Mouse (Mus musculus) Patski (cell line): ENCODE results near the gene L3mbtl2. TPM values are rescaled to one million over a fixed set of nuclear protein-coding genes. Genes with fewer than 3 reads are reported as not detected.
A peak's percentile ranks its signal among the peaks of the same experiment; 100 is the strongest.
"Not testable (repeated sequence)": the region's sequence is repeated elsewhere in the genome, so short reads cannot be mapped to it uniquely, and the experiment has no call there.

ENCODE experiments used
- ATAC-seq: fragments of 100-300 bp; one replicate; pipeline ENCODE4 v1.8.0; 2021
- CTCF ChIA-PET: fragments of 350-600 bp; sonication (Branson Sonifier 250); formaldehyde crosslinking; loops from one replicate; lab custom pipeline; 2022; ENCODE audit warnings: inconsistent platforms; lab: Charles Lee
- POLR2A ChIA-PET: fragments of 350-600 bp; sonication (Branson Sonifier 250); formaldehyde crosslinking; loops from one replicate; lab custom pipeline; 2022; ENCODE audit warnings: antibody characterized with exemption, inconsistent platforms; lab: Charles Lee
- DNase-seq: peaks from one replicate; pipeline ENCODE4 v3.0.0-alpha.2; 2011; ENCODE audit warnings: low read depth, low spot score
- H3K27me3 ChIP-seq: fragments of 371-371 bp; one replicate; pipeline ENCODE4 v1.5.1; 2021
- CTCF ChIP-seq: fragments of 100-300 bp; IDR thresholded peaks from one replicate; pipeline ENCODE4 v1.5.1; 2021
- in situ Hi-C: fragments of 300-500 bp; cut with MboI; formaldehyde crosslinking; loops from 3 replicates; pipeline ENCODE4 v1.11.1; 2018; ENCODE audit warnings: low pct_unique_long_range_greater_than_20kb, mixed read lengths
- polyA plus RNA-seq: library from polyadenylated mRNA; unstranded; gene quantifications from one replicate; pipeline ENCODE4 v1.2.3, GENCODE M21; 2021

The L3mbtl2 gene
- polyA plus RNA-seq, 1 experiment from 2014 or later, result 24.2 TPM

DNA sequence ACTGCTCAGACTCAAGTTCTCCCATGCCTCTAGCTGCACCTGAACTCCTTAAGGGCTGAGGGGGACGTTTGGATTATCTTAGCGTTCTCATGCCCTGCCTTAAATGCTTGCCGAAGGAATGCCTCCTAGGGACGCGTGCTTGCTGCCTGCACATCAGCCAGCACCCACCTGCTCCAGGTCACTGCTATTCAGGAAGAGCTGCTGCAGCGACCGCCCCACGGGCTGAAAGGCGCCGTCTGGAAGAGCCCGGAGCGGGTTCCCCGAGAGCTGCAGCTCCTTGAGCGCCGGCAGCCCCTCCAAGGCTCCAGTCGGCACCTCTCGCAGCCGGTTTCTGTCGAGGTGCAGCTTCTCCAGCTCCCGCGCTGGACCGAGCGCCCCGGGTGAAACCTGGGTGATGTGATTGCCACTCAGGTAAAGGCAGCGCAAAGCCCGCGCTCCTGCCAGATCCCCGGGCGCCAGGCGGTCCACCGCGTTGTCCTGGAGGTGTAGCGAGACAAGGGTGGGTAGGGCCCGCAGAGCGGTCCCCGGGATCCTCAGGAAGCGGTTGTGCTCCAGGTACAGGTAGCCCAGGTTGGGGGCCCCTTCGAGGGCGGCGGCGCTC is 29.8 kb downstream of the L3mbtl2 start:
- H3K27me3 ChIP-seq, result no peaks in the 10 kb centered on the region
- no peak for TF ChIP-seq CTCF
- in situ Hi-C loops, result no loop called here
- CTCF ChIA-PET, result interaction anchor here (1.0 to 1.7 kb wide), 7 partner anchors 10 to 245 kb away, joined by 3 to 5 read pairs (median 4); no protein-coding TSS in a partner anchor
- ATAC-seq (no peak), DNase-seq (no peak)
- POLR2A ChIA-PET, result interaction anchor here (0.6 kb wide), 1 partner anchor 283 kb away, joined by 3 read pairs; no protein-coding TSS in a partner anchor

DNA sequence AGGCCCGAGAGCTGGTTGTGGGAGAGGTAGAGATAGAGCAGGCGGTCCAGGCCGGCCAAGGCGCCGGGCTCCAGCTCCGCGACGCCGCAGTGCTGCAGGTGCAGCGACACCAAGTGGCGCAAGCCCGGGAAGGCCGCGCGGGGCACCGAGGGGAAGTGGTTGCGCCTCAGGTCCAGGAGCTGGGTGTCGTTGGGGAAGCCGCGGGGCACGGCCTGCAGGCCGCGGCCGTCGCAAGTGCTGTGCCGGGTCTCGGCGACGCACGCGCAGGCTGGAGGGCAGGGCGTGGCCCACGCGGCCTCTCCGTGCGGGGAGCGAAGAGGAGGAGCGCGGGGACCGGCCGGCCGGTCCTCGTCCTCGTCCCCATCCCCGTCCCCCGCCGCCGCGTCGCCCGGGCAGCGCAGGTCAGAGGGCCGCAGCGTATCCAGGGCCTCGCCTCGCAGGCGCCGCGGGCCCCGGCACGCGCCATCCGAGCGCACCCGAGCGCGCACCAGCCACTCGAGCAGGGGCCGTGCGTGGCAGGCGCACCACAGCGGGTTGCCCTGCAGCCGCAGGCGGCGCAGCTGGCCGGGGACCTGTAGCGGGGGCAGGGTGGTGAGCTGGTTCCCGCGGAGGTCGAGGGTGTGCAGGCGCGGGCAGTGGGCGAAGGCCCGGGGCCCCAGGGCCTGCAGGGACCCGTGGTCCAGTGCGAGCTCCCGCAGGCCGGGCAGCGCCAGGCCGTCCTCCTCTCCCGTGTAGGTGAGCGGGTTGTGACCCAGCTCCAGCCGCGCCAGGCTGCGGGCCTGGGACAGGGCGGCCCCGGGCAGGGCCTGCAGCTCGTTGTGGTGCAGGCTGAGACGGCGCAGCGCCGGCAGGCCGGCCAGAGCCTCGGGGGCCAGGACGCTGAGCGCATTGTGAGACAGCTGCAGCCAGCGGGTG is 30.5 kb downstream of the L3mbtl2 start:
- in situ Hi-C loops, result no loop called here
- no peak for TF ChIP-seq CTCF
- ChIA-PET POLR2A (interaction anchor here (0.6 kb wide), 2 partner anchors 284 to 294 kb away, joined by 3 read pairs; no protein-coding TSS in a partner anchor), CTCF (interaction anchor here (0.9 to 1.7 kb wide), 7 partner anchors 9 to 246 kb away, joined by 3 to 5 read pairs (median 4); no protein-coding TSS in a partner anchor)
- H3K27me3 ChIP-seq, result no peaks in the 10 kb centered on the region
- DNase-seq (peak; percentile 43), ATAC-seq (peak; percentile 74)

DNA sequence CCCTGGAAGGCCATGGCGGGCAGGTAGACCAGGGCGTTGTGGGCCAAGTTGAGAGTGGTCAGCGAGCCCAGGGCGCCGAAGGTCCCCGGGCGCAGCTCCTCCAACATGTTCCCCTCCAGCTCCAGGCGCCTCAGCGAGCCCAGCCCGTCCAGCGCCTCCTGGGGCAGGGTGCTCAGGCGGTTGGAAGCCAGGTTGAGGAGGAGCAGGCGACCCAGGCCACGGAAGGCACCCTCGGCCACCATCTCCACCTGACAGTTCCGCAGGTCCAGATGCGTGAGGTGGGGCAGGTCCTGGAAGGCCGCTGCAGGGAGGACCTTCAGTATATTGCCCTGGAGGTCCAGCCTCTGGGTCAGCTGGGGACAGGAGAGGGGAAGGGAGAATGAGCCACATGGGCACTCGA is 31.2 kb downstream of the L3mbtl2 start:
- in situ Hi-C loops, result no loop called here
- ATAC-seq, result no peak
- H3K27me3 ChIP-seq, result no peaks in the 10 kb centered on the region
- ChIA-PET POLR2A (interaction anchor here (0.6 kb wide), 1 partner anchor 293 kb away, joined by 3 read pairs; no protein-coding TSS in a partner anchor), CTCF (interaction anchor here (0.9 to 1.7 kb wide), 3 partner anchors 15 to 245 kb away, joined by 3 to 5 read pairs (median 3); no protein-coding TSS in a partner anchor)
- TF ChIP-seq CTCF, result no peak
- no peak for DNase-seq

DNA sequence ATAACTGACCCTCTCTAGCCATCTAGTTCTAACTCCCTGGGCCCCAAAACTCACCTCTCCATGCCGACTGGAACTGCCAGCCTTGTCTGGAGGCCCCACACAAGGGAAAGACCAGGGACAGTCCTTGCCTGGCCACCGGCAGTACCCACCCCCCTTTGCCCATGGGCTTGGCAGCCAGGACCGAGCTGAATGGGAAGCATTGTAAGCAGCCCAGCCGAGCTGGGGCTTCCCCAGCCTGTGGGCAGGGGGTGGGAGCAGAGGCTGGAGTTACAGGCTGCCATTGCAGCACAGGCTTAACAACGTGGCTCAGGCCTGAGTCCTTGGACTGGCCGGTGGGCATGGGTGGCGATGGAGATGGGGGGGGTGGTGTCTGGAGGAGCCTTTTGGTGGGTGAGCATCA is 33.5 kb downstream of the L3mbtl2 start, which contains the start of gene Chadl:
Gene Chadl, minus strand, starts transcription at position 113 of the 400 bp plus-strand sequence.
- H3K27me3 ChIP-seq, result no peaks in the 10 kb centered on the region
- POLR2A ChIA-PET, result no interaction called here
- CTCF ChIA-PET, result interaction anchor here (1.4 kb wide), 1 partner anchor 14 kb away, joined by 4 read pairs; no protein-coding TSS in a partner anchor
- ATAC-seq (no peak), DNase-seq (no peak)
- no peak for TF ChIP-seq CTCF
- in situ Hi-C loops, result no loop called here

DNA sequence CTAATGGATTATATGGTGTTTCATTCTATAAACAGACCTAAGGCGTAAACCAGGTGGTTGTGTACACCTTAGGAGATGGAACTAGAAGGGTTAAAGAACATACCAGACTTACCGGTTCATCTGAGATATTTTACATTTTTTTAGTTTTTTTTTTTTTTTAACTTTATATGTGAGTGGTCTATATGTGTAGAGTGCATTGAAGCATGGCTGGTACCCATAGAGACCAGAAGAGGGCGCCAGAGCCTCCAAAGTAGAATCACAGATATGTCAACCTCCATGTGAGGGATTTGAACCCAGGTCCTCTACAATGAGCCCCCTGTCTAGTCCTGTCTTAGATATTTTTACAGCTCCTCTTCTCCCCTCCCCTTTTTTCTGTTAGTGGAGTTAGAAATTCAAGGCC is 34.2 kb downstream of the L3mbtl2 start:
- ATAC-seq (no peak), DNase-seq (no peak)
- POLR2A ChIA-PET, result no interaction called here
- H3K27me3 ChIP-seq, result no peaks in the 10 kb centered on the region
- CTCF ChIA-PET, result interaction anchor here (0.8 to 1.4 kb wide), 3 partner anchors 14 to 133 kb away, joined by 3 to 4 read pairs (median 3); no protein-coding TSS in a partner anchor
- no peak for TF ChIP-seq CTCF
- in situ Hi-C loops, result no loop called here

DNA sequence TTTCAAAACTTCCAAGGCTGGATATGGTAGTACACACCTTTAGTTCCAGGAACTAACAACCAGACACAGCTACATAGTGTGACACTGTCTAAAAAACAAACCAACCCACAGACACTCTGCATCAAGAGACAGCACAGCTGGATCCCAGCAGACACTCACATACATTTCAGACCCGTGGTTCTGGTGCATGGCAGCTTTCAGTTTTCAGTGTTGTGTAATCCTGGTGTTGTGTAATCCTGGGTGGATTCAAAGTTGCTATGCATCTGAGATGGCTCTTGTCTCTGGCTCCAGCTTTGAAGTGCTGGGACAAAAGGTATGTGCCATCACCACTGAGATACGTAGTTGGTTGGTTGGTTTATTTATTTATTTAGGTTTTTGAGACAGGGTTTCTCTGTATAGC is 34.8 kb downstream of the L3mbtl2 start:
- POLR2A ChIA-PET, result no interaction called here
- CTCF ChIA-PET, result interaction anchor here (0.8 to 1.7 kb wide), 4 partner anchors 12 to 132 kb away, joined by 3 to 7 read pairs (median 4); no protein-coding TSS in a partner anchor

DNA sequence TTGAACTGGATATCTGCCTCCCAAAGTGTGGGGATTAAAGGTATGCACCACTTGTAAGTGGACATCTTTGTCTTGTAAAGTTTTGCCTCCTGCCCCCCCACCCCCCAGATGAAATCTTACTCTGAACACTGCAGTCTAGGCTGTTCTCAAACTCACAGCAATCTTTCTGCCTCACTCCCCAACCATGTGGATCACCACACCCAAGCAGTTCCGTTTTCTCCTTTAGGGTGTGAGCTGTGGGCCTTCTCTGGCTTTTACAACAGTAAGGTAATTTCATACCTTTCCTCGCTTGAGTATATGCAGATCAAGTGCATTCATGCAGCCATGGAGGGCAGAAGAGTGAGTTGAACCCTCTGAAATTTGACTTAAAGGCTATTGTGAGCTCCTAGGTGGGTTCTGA is 36.5 kb downstream of the L3mbtl2 start:
- DNase-seq, result no peak
- in situ Hi-C loops, result no loop called here
- no peak for TF ChIP-seq CTCF
- POLR2A ChIA-PET, result interaction anchor here (0.6 kb wide), 1 partner anchor 21 kb away, joined by 3 read pairs; no protein-coding TSS in a partner anchor
- no peak for ATAC-seq
- CTCF ChIA-PET, result interaction anchor here (1.7 kb wide), 1 partner anchor 10 kb away, joined by 7 read pairs; no protein-coding TSS in a partner anchor
- H3K27me3 ChIP-seq, result no peaks in the 10 kb centered on the region

More for the DNA sequence above, 34.8 kb downstream of the L3mbtl2 start:
- no peak for DNase-seq
- no peaks in the 10 kb centered on the region for H3K27me3 ChIP-seq
- in situ Hi-C loops, result no loop called here
- no peak for TF ChIP-seq CTCF
- no peak for ATAC-seq

DNA sequence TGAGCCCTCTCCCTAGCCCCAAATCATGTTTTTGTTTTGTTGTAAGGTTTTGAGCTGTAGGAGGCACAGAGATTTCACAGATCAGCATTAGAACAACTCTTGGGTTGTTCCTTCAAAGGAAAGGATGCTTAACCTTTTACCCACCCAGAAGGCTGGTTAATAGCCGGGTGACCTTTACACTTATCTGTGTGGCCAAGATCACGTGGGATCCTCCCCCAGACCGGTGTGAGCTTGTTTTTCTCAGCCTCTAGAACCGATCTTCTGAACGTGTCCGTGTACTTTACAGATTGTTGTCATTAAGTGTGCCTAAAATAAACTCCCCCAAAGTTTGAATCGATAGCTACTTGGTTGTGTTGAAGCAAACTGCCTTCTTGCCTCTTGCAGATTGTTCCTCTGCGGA is 36.9 kb downstream of the L3mbtl2 start:
- ATAC-seq, result no peak
- POLR2A ChIA-PET, result interaction anchor here (0.6 kb wide), 1 partner anchor 21 kb away, joined by 3 read pairs; no protein-coding TSS in a partner anchor
- CTCF ChIA-PET, result no interaction called here
- in situ Hi-C loops, result no loop called here
- no peaks in the 10 kb centered on the region for H3K27me3 ChIP-seq
- TF ChIP-seq CTCF, result no peak
- no peak for DNase-seq

DNA sequence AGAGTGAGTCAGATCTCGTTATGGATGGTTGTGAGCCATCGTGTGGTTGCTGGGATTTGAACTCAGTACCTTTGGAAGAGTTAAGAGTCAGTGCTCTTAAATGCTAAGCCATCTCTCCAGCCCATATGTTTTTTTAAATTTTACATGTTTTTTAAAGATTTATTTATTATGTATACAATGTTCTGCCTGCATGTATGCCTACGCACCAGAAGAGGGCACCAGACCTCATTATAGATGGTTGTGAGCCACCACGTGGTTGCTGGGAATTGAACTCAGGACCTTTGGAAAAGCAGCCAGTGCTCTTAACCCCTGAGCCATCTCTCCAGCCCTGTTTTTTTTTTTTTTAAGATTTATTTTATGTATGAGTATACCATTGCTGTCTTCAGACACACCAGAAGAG is 37.7 kb downstream of the L3mbtl2 start:
- in situ Hi-C loops, ATAC-seq, DNase-seq, H3K27me3 ChIP-seq, POLR2A ChIA-PET: not testable (repeated sequence)
- CTCF ChIA-PET, result interaction anchor here (0.8 to 1.7 kb wide), 2 partner anchors 10 to 16 kb away, joined by 3 to 5 read pairs; no protein-coding TSS in a partner anchor
